Mouse (Mus musculus): ENCODE measurements at regions not wholly inside any gene's neighbourhood (a gene's known extent, or its start where the extent isn't known, plus 50 kb on each side); places are given as distances from the start of the nearest gene placed in this dataset.
"Not testable (repeated sequence)": the region's sequence is repeated elsewhere in the genome, so short reads cannot be mapped to it uniquely, and the experiment has no call there.

GRCm38 (mm10) chr12:20196386-20196785 is 242.1 kb downstream of the Gm21863 start:
- H3K27ac ChIP-seq (ENCODE audit: insufficient read depth, low read depth, low read length); H3K4me1 ChIP-seq (ENCODE audit: control insufficient read depth, insufficient read depth, low read length); H3K4me3 ChIP-seq (ENCODE audit: insufficient read depth, low read depth, low read length): not testable (repeated sequence)
- WGBS: 2% methylated on average over 40 of the region's 42 CpGs

- H3K4me3 ChIP-seq (ENCODE audit: insufficient read depth, low read depth, low read length); H3K4me1 ChIP-seq (ENCODE audit: control insufficient read depth, insufficient read depth, low read length); H3K27ac ChIP-seq (ENCODE audit: insufficient read depth, low read depth, low read length): not testable (repeated sequence)
- 7% methylated on average over 33 of the region's 37 CpGs for WGBS
Measured at GRCm38 (mm10) chr12:20196905-20197304, 242.6 kb downstream of the Gm21863 start.

DNA sequence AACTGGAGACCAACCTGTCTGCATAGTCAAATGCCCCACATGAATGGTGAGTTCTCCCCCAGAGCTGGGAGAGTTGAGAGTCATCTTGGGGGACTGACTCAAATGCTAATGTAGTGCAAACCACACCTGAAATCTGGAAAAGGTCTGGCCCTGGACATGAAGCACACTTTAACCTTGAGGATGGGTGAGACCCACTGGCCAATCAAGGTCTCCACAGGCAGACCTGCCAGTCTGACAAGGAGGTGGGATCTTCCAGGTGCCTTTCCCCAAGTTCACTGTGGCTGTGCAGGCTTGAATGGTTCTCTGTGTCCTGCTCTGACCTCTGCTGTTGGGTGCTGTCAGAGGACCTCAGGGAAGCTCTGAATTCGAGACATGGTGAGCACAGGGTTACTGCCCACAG is 269.6 kb downstream of the Gm21863 start:
- WGBS: 61% methylated on average over 1 of the region's 1 CpGs
- H3K4me3 ChIP-seq (ENCODE audit: insufficient read depth, low read depth, low read length); H3K4me1 ChIP-seq (ENCODE audit: control insufficient read depth, insufficient read depth, low read length); H3K27ac ChIP-seq (ENCODE audit: insufficient read depth, low read depth, low read length): not testable (repeated sequence)

DNA sequence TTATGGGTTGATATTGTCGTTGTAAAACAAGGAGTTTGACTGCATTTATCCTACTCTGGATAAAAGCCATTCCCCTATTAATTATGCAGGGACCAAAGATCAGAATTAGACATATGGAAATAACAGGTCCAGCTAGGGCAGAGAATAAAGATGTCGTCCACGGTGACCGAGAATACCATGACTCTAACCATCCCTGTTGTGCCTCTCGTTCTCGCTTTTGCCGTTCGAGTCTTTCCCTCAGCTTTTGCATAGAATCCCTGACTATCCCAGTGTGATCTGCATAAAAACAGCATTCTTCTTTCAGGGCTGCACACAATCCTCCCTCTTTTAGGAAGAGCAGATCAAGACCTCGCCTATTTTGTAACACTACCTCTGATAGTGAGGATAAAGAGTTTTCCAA is 272.5 kb downstream of the Gm21863 start:
- not testable (repeated sequence) for H3K4me3 ChIP-seq (ENCODE audit: insufficient read depth, low read depth, low read length); H3K4me1 ChIP-seq (ENCODE audit: control insufficient read depth, insufficient read depth, low read length); H3K27ac ChIP-seq (ENCODE audit: insufficient read depth, low read depth, low read length)
- 76% methylated on average over 9 of the region's 9 CpGs for WGBS

DNA sequence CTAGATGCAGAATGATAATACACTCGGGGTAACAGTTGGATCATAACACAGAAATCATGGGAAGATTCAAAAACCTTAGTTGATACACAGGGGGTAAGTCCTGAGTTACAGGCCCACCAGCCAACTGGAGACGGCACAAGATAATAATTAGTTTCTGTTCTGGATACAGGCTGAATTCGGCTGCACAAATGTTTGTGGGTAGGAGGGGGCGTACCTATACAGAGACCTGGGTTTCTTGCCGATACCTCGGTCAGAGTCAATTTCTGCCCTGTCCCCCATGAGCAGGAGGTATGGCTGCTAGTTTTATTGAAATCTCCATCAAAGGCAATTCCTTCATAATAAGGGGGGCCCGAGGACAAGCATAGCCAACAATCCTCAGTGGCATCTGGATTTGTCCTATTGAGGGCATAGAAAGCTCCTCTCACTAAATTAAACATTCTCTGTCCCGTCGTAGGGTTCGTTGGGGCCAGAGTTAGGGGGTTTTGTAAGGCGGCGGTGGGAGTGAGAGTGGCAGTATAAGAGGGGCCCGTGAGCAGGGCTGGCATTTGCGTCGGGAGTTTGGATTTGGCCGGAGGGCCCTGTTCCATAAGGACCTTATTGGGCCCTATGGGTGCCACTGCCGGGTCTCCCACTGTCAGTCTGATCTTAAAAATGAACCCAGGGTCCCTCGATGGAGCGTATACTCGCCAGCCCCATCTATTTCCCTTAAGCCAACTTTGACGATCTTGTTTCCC is 273.3 kb downstream of the Gm21863 start:
- not testable (repeated sequence) for H3K4me1 ChIP-seq (ENCODE audit: control insufficient read depth, insufficient read depth, low read length); H3K27ac ChIP-seq (ENCODE audit: insufficient read depth, low read depth, low read length); H3K4me3 ChIP-seq (ENCODE audit: insufficient read depth, low read depth, low read length)
- 75% methylated on average over 21 of the region's 21 CpGs for WGBS

DNA sequence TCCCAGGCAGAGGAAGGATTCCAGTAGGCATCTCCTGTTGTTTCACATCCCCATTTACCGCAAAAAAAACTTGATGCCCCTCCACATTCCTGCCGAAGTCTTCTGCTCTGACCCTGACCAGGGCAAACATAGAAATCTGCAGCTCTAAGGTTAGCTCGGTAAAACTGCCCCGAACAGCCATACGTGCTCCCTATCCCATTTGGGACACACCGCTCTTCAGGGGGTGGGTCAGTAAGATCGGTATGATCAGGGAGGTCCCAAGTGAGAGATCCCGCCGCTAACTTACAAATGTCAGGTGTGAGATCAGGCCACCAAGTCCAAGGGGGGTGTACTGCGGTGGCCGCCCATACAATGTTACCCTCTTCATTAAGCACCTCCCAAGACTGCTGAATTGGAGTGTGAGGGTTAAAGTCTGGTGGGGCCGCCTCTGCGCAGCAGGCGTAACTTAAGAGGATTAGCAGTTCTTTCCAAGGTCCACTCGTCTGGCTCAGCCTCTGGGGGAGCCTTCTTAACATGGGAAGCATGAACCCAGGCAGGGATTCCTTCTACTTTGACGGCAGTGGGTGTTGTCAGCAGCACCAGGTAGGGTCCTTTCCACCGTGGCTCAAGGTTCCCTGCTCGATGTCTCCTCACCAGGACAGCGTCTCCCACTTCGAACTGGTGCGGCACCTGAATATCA is 274.2 kb downstream of the Gm21863 start:
- not testable (repeated sequence) for H3K4me3 ChIP-seq (ENCODE audit: insufficient read depth, low read depth, low read length); H3K4me1 ChIP-seq (ENCODE audit: control insufficient read depth, insufficient read depth, low read length); H3K27ac ChIP-seq (ENCODE audit: insufficient read depth, low read depth, low read length)
- WGBS: 68% methylated on average over 21 of the region's 21 CpGs

- not testable (repeated sequence) for H3K4me1 ChIP-seq (ENCODE audit: control insufficient read depth, insufficient read depth, low read length); H3K27ac ChIP-seq (ENCODE audit: insufficient read depth, low read depth, low read length); H3K4me3 ChIP-seq (ENCODE audit: insufficient read depth, low read depth, low read length)
- WGBS: 75% methylated on average over 8 of the region's 8 CpGs
Measured at GRCm38 (mm10) chr12:20229441-20229840, 275.1 kb downstream of the Gm21863 start.

DNA sequence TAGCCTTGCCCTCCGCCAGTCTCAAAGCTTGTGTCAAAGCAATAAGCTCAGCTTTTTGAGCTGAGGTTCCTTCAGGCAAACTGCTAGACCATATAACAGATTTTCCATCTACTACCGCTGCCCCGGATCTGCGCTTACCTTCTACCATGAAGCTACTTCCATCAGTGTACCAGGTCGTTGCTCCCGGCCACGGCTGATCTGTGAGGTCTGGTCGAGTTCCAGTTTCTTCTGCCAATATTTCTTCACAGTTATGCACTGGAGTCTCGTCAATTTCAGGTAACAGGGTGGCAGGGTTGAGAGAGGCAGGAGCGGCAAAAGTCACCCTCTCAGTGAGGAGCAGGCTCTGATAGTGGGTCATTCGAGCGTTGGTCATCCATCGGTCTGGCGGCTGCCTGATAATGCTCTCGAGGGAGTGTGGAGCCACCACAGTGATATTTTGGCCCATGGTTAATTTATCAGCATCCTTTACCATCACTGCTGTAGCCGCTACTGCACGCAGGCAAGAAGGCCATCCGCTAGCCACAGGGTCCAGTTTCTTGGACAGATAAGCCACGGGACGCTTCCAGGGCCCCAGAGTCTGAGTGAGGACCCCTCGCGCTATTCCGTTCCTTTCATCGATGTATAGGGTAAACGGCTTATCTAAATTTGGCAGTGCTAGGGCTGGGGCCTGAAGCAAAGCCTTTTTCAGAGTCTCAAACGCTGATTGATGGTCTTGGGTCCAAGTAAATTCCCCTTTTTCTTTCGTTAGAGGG is 276.0 kb downstream of the Gm21863 start:
- TF ChIP-seq POLR2A (IDR thresholded peaks at IDR 0.05; ENCODE audit: insufficient read depth, low read depth, low read length) (no peak), CTCF (IDR thresholded peaks at IDR 0.05; ENCODE audit: insufficient read depth, low read depth, low read length) (no peak)
- Histone ChIP-seq H3K27ac (ENCODE audit: insufficient read depth, low read depth, low read length) (no peak overlapping the region), H3K4me1 (ENCODE audit: control insufficient read depth, insufficient read depth, low read length) (no peaks in the 10 kb centered on the region), H3K4me3 (ENCODE audit: insufficient read depth, low read depth, low read length) (no peak overlapping the region)
- 67% methylated on average over 27 of the region's 27 CpGs for WGBS

DNA sequence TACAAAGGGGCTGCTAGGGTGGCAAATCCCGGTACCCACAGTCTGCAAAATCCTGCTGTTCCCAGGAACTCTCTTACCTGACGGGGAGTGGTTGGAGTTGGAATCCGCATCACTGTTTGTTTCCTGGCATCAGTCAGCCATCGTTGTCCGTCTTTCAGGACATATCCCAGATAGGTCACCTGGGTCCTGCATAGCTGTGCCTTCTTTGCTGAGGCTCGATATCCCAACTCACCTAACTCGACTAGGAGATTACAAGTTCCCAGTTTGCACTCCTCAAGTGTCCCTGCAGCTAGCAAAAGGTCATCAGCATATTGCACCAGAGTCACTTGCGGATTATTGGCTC is 276.6 kb downstream of the Gm21863 start:
- TF ChIP-seq CTCF (IDR thresholded peaks at IDR 0.05; ENCODE audit: insufficient read depth, low read depth, low read length): no peak
- no peak for TF ChIP-seq POLR2A (IDR thresholded peaks at IDR 0.05; ENCODE audit: insufficient read depth, low read depth, low read length)
- no peak overlapping the region for H3K4me3 ChIP-seq (ENCODE audit: insufficient read depth, low read depth, low read length)
- H3K27ac ChIP-seq (ENCODE audit: insufficient read depth, low read depth, low read length): no peak overlapping the region
- H3K4me1 ChIP-seq (ENCODE audit: control insufficient read depth, insufficient read depth, low read length): no peaks in the 10 kb centered on the region
- 66% methylated on average over 8 of the region's 8 CpGs for WGBS

DNA sequence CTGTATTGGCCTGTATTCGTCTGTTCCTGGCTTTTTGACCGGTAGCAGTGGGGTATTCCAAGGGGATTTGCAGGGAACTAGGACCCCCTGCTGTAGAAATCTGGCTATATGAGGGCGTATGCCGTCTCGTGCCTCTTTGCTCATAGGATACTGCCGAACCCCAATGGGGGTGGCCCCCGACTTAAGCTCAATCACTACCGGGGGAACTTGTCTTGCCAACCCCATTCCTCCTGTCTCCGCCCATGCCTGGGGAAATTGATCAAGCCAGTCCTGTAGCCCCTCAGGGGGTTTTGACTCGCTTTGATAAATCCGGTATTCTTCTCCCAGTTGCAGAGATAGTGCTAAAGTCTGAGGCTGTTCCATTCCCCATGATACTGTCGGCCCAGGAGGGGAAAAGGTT is 277.2 kb downstream of the Gm21863 start:
- 0 out of 2 replicates have a peak, but pooled peaks have one; percentile 23 for TF ChIP-seq POLR2A (IDR thresholded peaks at IDR 0.05; ENCODE audit: insufficient read depth, low read depth, low read length)
- TF ChIP-seq CTCF (IDR thresholded peaks at IDR 0.05; ENCODE audit: insufficient read depth, low read depth, low read length): no peak
- Histone ChIP-seq H3K4me1 (ENCODE audit: control insufficient read depth, insufficient read depth, low read length) (no peaks in the 10 kb centered on the region), H3K27ac (ENCODE audit: insufficient read depth, low read depth, low read length) (no peak overlapping the region), H3K4me3 (ENCODE audit: insufficient read depth, low read depth, low read length) (no peak overlapping the region)
- WGBS: 70% methylated on average over 12 of the region's 12 CpGs
